Mouse (Mus musculus): ENCODE measurements around the gene Hist2h2aa1.
"Not testable (repeated sequence)": the region's sequence is repeated elsewhere in the genome, so short reads cannot be mapped to it uniquely, and the experiment has no call there.

The Hist2h2aa1 gene

GRCm38 (mm10) chr3:96230910-96231757, 14.2 kb upstream of the Hist2h2aa1 start:
- DNase-seq = no peak

GRCm38 (mm10) chr3:96231758-96232120, 13.6 kb upstream of the Hist2h2aa1 start:
- no peak for DNase-seq

GRCm38 (mm10) chr3:96234914-96235313, 10.4 kb upstream of the Hist2h2aa1 start:
- DNase-seq = no peak

- no peak for DNase-seq
Observed at GRCm38 (mm10) chr3:96235836-96236235, 9.5 kb upstream of the Hist2h2aa1 start.

- no peak for DNase-seq
Observed at GRCm38 (mm10) chr3:96236834-96237334, 8.4 kb upstream of the Hist2h2aa1 start.

- no peak for DNase-seq
Observed at GRCm38 (mm10) chr3:96237335-96237903, 7.9 kb upstream of the Hist2h2aa1 start.

- no peak for DNase-seq
Observed at GRCm38 (mm10) chr3:96237904-96238511, 7.3 kb upstream of the Hist2h2aa1 start.

GRCm38 (mm10) chr3:96238954-96239793, 6.1 kb upstream of the Hist2h2aa1 start, which contains the start of gene Hist2h3c2:
TSS of gene Hist2h3c2 (minus strand) at chr3:96239127.
- DNase-seq = peak; percentile 19 to 60

- peak; percentile 89 to 92 for DNase-seq
Observed at GRCm38 (mm10) chr3:96239949-96240798, 5.1 kb upstream of the Hist2h2aa1 start, which contains the start of gene Hist2h2aa2. TSS of gene Hist2h2aa2 (minus strand) at chr3:96240276.

- no peak for DNase-seq
Observed at GRCm38 (mm10) chr3:96240799-96241197, 4.5 kb upstream of the Hist2h2aa1 start.

- no peak for DNase-seq
Observed at GRCm38 (mm10) chr3:96243921-96244572, 1.2 kb upstream of the Hist2h2aa1 start.

- not testable (repeated sequence) for DNase-seq
Observed at GRCm38 (mm10) chr3:96246018-96246417, 721 bp downstream of the Hist2h2aa1 start.

- not testable (repeated sequence) for DNase-seq
Observed at GRCm38 (mm10) chr3:96246427-96246856, 1.1 kb downstream of the Hist2h2aa1 start, which contains the start of gene Hist2h3c1. TSS of gene Hist2h3c1 (plus strand) at chr3:96246685.

- DNase-seq = no peak
Observed at GRCm38 (mm10) chr3:96247356-96248140, 2.3 kb downstream of the Hist2h2aa1 start.

- no peak for DNase-seq
Observed at GRCm38 (mm10) chr3:96248141-96249033, 3.1 kb downstream of the Hist2h2aa1 start.

- DNase-seq = no peak
Observed at GRCm38 (mm10) chr3:96249034-96249345, 3.7 kb downstream of the Hist2h2aa1 start.

GRCm38 (mm10) chr3:96250890-96251289, 5.6 kb downstream of the Hist2h2aa1 start:
- DNase-seq = no peak

- DNase-seq = no peak
Observed at GRCm38 (mm10) chr3:96251787-96252186, 6.5 kb downstream of the Hist2h2aa1 start.

Data from spleen, adult 18-20 months (tissue).